Mouse (Mus musculus) c-Kit-positive CD71-negative TER-119-negative erythroid progenitor cells, embryonic 14.5 days (primary cell): ENCODE results near the gene Rab3gap2.

Experiments
- DNase-seq: peaks from one replicate; pipeline ENCODE4 v3.0.0-alpha.2; 2013; ENCODE audit warnings: low read depth

Rab3gap2 gene

DNA sequence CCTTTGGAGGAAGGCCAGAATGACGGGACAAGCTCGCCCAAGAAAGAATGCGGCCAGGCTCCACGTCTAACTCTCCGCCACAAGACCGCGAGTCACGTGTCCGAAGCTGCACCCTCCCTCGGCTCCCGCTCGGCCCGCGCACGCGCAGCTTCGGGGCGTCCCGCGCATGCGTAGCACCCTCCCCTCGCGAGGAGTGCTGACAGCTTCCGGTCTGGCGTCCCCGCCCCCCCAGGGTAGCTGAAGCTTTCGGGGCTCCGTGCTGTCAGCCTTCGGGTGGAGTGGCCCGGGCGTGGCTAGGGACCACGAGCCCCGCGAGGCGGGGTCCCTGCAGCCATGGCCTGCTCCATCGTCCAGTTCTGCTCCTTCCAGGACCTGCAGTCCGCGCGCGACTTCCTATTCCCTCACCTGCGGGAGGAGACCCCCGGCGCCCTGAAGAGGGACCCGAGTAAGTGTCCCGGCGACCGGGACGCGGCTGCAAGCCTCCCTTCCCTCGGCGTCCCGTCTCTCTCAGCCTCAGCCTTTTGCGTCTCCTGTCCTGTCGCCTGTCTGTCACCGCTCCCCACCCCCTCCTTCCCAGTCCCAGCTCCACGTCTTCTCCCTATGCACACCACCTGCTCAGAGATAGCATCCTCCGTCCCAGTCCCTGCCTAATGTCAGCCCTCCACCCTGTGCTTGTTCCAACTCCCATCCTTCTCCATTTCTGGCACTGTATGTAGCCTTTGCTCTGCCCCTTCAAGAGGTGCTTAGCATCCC lies at the start of gene Rab3gap2:
Rab3gap2 (plus strand) TSS at position 209 of the 753 bp plus-strand sequence.
- DNase-seq: peak; percentile 96

DNA sequence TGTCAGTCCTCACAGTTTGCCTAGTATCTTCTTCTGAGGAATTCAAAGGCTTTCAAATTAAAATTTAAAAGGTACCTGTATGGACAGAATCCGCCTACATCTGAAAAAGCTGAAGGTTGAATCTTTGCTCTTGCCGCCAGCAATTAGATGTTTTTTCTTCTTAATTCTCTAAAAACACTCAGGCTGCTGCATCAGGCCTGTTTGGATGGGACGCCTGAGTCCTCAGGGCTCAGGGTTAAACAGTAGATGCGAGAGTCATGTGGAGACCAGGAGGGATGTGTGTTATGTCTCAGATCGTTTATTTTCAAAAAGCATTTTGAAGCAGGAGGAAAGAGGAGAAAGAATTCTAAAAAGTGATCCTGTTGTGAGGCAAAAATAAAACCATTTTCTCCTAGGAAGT lies 30.3 kb upstream of the Rab3gap2 start:
- no peak for DNase-seq

DNA sequence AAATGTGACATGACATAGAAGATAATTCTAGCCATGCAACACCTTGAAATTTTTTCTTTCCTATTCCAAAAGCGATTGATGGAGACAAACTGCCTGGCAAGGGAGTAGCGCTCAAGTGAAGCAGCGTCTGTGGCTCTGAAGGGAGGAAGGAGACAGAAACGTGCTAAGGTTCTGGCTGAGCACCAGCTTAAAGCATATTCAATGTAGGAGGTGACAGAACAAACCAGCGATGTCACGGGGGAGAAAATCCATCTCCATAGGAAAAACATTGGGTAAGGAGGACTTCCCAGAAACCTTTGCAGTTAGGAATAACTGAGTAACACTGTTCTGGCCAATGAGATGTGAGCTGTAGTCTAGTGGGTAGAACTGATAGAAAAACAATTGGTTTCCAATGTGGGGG lies 26.1 kb upstream of the Rab3gap2 start:
- no peak for DNase-seq

DNA sequence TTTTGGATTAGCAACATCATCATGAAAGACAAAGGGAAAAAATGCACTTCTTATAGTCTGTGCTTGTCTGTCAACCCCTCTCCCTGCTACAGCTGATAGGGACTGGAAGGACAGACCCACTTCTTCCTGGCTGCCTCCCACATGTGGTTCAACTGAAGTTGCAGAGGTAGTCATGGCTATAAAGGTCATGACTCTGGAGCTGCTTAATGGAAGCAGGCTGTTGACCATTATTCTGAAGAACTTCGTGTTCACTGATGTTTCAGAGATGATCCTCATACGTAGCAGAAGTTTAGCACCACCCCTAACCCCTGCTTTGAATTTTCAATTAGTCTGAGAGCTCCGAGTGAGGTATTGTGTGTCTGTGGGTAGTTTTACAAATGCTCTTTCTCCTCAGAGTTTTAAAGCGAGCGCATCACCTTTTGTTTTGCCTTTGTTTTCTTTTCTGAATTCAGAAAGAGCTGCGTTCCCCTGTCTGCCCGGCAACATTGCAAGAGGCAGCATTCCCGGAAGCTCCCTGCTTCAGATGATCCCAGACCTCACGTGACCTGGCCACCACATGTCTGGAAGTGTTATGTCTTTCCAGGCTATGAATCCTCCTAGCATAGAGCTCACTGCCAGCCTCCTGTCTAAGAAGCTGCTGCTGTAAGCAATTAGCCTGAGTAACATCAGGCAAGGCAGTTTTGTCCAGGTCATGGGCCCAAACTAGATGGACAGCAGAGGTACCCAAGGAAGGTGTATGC lies 20.2 kb upstream of the Rab3gap2 start:
- DNase-seq: no peak

DNA sequence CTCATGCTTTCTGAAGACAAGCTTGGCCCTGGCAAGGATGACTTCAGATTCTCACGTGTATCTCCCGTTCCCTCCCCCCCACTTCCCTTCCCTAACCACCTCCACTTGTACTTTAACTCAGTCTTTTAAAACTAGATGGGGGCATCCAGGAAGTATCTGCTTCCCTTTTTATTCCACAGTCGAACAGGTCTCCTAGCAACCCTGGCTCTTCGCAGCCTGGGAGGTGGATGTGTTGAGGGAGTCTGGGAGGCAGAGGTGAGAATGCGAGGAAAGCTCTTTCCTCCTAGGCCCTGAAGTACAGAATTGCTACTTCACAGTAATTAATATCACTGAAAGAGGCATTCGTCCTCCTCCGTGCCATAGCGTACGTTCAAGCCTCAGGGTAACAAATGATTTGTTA lies 18.4 kb upstream of the Rab3gap2 start:
- DNase-seq: no peak

DNA sequence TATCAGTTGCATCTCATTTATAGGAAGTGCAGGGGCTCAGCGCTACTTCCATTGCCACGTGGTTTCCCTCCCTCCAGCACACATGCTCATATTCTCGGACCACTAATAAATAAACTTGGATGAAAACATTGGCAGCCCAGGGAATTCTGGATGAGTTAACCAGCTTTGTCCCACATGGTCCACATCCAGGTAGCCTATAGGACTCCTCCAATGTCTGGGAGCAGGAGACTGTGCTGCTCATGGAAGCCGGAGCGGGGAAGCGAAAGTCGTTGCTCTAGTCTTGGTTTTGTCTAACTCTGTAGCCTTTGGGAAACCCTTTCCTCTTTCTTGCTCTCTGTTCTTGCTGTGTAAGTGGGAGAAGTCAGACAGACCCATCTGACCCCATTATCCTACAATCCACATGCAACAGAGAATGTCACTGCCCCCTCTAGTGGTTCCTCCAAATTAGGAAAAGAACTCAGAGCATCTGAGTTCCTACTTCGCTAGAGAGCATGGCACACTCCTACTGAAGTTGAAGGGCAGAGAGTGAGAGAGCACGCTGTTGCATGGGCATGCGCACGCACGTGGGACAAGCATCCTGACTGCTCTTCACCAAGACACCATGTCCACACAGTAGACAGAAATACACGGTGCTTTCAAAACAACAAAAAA lies 16.7 kb upstream of the Rab3gap2 start:
- no peak for DNase-seq

DNA sequence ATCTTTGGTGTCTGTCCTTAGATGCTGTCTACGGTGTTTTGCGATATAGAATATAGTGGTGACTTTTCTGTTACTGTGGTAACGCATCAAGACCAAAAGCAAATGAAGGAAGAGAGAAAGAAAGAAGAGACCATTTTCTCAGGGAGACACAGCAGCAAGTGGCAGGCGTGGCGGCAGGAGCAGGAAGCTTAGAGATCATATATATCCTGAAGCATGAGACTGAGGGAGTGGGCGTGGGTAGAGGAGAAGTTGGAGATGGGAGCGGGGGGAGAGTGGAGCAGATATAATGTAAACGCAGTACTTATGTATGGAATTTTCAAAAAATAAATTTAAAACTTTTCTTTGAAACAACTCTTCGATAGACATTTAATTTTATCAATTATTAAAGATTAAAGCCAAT lies 14.0 kb upstream of the Rab3gap2 start:
- DNase-seq: no peak

DNA sequence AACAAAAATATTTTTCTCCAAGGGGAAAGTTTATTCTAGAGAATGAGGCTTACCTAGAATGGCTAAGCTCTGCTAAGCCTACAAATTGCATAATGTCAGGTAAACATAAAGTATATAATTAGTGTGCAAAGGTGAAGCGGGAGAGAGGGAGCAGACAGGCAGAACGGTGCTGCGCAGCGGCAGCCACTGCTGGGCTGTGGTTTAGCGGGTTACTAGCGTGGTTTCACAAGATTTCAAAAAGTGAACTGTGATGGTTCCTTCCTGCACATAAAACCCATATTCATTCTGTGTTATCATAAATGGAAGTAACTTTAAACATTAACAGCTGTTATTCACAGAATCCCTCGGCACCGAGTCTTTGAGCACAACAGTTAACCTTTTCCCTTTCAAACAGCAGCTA lies 11.8 kb upstream of the Rab3gap2 start:
- DNase-seq: no peak

DNA sequence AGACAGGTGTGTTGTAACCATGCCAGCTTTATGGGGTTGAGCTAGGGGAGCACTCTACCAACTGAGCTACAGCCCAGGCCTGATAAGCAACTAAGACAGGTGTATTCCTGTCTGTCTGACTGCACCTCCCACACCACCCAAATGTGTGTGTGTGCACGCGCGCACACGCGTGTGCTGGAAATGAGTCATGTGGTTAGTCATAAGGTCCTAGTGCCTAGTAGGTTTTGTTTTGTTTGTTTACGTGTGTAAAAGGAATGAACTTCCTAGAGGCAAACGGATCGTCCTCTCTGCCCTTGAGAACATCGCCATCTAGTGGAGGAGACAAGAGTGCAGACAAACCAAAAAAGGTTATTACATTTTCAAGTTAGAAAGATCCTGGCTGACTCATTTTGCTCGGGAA lies 10.4 kb upstream of the Rab3gap2 start:
- no peak for DNase-seq

DNA sequence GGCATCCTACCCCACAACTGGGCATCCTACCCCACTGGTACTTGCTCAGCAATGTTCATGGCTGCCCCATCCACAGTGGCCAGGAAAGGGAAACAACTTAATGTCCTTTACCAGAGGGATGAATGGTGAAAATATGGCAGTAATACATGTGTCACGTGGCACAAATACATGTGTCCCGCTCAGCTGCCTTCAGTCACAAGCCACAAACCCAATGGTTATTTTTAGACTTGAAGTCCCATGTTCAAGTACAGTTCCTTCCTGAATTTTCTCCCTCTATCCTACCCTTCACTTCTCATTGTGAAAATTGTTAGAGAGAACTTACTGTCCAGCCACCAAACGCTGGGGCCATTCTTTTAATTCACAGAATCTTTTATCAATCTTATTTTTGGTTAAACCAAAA lies 7.6 kb upstream of the Rab3gap2 start:
- no peak for DNase-seq

DNA sequence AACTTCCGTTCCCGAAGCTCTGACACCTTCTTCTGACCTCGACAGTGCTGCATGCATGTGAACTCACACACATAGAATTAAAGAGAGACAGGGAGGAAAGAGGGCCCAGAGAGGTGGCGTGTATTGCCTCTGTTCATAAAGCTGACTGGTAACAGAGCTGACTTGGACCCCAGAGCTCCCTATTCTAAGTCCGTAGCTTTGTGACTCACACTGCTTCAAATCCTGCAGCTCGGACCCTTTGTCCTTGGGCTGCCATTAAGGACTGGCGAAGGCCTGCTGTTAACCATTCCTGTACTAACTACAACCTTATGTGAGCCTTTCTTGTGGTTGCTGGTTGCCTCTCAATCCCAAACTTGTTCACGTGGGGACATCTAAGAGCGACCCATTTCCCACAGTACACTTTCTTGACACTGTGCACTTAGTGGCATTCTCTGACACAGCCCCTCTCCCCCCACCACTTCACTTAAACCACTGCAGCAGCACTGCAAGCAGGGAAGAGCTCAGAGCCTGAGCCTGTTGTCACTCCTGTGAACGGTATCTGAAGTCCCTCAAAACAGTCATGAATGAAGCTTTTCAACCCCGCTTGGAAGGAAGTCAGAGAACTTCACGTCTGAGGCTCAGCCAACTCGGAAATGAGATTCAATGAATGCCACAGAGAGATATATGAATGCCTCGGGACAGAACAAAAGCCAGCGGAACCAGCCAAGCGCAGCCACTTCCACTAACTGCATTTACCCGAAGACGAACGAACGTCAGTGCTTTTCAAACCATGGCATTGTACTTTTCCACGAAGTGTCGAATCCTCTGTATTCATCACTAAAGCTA lies 3.1 kb upstream of the Rab3gap2 start:
- DNase-seq: no peak

DNA sequence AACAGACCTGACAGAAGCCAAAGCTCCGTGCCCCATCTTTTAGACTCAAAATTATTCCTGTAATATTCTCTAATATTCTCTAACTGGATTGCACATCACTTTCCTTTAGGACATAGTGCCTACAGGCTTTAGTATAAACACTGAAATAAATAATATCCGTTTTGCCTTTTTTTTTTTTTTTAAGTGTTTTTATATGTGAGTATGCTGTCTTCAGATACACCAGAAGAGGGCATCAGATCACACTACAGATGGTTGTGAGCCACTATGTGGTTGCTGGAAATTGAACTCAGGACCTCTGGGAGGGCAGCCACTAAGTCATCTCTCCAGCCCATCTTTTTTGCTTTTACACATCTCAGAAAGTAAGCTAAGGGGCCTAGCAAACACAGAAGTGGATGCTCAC lies 1.9 kb upstream of the Rab3gap2 start:
- DNase-seq: no peak

DNA sequence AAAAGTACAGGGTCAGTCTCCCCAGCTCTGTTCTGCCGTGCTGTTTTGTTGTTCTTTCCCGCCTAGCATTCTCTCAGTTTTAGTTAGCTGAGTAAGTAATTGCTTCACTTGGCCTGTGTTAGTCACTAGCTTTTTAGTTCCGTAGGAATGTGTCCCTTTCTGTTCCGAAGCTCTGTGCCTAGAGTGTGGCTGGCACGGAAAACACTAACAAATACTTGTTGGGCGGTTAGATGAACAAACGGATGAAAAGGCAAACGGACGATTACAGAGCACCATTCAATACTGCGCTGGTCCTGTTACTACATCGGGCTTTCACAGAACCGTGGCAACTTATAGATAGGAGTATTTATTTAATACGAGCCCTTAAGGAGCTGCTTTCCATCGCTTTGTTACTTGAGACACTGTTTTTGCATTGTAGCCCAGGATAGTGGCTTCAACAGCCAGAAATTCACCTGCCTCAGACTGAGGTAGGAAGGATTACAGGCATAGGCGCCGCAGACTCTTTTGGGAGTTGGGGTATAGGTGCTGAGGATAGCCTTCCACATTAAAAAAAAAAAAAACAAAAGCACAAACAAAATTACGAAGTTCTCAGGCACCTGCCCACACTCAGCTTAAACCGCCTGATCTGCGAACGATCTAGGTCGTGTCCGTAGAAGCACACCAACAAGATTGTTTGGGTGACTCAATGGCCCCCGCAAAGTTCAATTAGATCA lies 565 bp upstream of the Rab3gap2 start:
- no peak for DNase-seq

DNA sequence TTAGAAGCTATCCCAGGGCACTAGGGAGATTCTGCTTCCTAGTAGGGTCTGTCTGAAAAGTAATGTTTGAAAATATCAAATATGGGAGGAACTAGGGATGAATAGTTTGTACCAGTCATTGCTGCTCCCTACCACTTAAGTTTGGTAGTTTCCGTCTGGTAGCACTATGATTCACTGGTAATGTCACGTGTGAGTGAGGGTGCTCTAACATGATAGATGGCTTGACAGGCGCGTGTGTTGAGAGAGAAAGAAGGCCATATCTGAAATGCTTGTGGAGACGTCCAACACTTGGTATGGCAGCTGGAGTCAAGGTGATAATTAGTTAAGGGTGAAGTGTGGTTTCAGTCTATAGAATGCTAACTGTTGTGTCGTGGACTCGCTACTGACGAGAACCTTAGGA lies 1.2 kb downstream of the Rab3gap2 start:
- no peak for DNase-seq

DNA sequence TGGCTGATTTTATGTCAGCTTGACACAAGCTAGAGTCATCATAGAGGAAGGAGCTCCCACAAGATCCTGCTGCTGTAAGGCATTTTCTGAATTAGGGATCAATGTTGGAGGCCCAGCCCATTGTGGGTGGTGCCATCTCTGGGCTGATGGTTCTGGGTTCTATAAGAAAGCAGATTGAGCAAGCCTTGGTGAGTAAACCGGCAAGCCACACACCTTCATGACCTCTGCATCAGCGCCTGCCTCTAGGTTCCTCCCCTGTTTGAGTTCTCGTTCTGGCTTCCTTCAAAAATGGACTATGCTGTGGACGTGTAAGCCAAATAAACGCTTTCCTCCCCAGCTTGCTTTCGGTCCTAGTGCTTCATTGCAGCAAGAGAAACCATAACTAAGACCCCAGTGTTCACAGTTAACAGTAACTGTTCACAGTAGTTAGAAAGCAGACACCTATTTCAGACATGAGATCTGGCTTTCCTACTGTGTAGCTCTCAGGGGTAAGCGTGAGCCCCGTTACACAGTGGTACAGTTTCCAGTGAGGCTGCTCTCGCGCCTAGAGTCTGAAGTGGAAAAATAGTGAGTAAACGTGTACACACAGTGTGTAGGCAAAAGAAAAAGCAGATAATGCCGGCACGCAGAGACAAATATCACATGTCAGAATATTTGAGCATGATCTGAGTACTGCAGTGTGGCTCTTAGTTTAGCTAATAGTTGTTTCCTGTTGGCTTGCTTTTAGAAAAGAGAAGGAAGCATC lies 4.1 kb downstream of the Rab3gap2 start:
- no peak for DNase-seq

DNA sequence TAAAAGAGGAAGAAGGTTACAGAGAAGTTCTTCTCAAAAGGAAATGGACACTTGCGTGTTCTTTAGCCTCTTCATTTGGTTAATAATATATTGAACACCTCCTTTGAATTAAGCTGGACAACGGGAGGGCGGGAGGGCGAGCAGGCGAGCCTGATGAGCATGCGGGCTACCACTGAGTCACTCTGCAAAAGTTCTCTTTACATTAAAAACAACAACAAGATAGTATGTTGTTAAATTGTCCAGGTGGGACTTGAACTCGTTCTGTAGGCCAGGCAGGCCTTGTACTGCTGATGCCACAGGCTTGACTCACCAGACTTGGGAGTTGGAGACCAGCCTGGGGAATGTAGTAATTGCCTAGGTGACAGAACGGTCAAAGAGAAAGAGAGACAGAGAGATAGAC lies 4.8 kb downstream of the Rab3gap2 start:
- DNase-seq: no peak

DNA sequence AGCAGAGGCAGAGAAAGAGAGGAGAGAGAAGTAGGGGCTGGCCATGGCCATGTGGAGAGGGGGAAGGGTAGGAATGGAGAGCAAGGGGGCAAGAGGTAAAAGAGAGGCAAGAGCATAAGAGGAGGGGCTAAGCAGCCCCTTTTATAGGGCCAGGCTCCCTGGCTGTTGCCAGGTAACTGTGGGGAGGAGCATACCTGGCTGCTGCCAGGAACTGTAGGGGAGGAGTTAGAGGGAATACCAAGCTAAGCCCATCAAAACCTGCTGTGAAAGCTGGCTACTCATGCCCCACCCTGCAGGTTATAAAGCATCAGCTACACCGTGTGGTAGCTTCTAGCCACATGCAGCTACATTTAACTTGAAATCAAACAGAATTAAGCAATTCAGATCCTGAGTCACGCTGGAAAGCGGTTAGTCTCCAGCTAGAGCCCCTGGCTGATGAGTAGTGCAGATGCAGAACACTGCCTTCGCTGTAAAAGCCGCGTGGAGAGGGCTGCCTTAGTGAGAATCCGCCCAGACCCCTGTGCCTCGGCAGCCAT lies 5.8 kb downstream of the Rab3gap2 start:
- DNase-seq: no peak

DNA sequence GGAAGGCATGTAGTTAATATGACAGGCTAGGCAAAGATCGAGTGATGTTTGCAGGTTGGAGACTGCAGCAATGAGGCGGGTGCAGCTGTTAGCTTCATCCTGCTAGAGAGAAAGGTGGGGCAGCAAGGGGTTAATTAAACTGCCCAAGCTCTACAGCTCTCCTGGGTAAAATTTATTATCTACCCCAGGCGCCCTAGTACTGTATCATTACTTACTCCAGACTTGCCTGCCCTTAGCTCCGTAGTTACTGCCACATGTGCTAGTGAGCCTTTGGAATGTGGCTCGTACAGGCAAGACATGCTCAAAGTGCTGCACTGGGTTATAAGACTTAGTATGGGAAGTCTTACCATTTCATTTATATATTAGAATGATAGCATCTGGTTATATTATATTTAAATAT lies 12.4 kb downstream of the Rab3gap2 start:
- DNase-seq: no peak

DNA sequence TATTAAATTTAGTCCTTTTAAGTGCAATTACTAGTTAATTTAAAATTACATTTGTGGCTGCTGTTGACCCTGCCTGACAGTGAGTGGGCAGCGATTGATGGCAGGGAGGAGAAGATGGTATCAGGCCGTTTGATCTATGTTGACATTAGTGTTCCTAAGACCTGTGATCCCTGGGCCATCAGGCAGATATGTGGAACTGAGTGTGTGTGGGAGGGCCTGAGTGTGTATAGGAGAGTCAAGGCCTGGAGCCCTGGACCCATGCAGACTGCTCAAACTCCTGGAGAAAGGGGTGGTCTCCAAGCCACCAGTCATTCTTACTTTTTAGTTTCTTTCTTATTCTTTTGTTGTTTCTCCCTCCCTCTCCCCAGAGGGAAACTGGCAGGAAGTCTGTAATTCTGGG lies 12.8 kb downstream of the Rab3gap2 start:
- DNase-seq: no peak

DNA sequence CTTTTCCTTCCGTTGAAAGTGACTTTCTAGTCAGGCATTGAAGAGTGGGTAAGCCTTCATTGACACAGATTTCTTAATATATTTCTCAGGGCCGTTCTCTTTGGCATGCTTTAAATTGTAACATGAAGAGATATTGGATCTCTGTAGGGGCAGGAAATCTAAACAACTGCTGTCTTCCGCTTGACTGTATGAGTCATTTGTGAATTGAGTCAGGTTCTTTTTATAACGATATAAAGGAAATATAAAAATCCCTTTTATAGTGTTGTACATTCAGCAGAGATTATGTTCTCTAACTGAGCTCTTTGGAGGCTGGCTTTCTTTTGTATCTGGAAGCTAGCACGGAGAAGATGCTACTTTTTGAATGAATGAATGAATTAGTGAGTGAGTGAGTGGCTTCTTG lies 14.0 kb downstream of the Rab3gap2 start:
- DNase-seq: no peak

DNA sequence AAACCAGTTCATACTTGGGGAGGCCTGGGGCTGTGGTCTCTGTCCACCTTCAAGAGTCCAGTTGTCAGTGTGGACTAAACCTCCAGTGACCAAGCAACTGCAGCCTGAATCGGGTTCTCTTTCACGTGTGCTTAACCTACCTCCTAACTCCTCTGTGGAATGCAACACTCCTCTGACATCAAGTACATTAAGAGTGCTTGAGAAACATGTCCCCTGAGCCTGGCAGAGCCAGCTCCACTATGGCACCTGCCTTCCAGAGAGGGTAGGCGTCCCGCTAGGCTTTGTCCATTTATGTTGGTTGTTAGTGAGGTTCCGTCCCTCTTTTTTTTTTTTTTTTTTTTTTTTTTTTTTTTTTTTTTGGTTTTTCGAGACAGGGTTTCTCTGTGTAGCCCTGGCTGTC lies 23.0 kb downstream of the Rab3gap2 start:
- DNase-seq: no peak
